Mouse (Mus musculus) ES-Bruce4 (cell line): ENCODE measurements at regions not wholly inside any gene's neighbourhood (a gene's known extent, or its start where the extent isn't known, plus 50 kb on each side); places are given as distances from the start of the nearest gene placed in this dataset.

Experiments used
- CTCF ChIP-seq: IDR thresholded peaks from one replicate; pipeline ENCODE4 v1.8.1; 2011; ENCODE audit warnings: low read depth, low read length
- EP300 ChIP-seq: IDR thresholded peaks from 2 replicates; pipeline ENCODE4 v1.6.1; 2011; ENCODE audit warnings: low read depth, low read length; ENCODE audit not compliant: insufficient read depth

DNA sequence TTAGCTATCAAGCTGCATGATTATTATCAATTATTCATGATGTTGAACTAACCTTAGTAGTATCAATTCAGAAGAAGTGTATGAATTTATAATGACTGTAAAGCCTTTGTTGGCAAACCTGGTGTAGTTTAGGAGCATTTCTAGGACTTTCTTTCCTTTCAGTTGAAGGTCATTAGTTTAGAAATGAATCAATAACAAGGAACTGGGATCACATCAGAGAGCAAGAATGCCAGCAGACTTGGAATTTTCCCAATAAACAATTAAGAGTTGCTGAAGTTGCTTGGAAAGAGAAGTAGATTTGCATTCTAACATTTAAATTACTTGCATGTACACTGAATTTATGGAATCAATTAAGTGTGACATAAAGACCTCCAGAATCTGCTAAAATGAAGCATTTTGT lies 79.1 kb upstream of the Ferd3l start:
- TF ChIP-seq CTCF (no peak), EP300 (no peak)
